Mouse (Mus musculus): ENCODE data around the gene Sptbn4. TPM values are rescaled to one million over a fixed set of nuclear protein-coding genes. Genes with fewer than 3 reads are reported as not detected.

The Sptbn4 gene
- polyA plus RNA-seq, 1 experiment from 2014 or later, result 0.28 TPM

GRCm38 (mm10) chr7:27408379-27409176, 38.9 kb downstream of the Sptbn4 start:
- under 1% methylated on average over 95 of the region's 96 CpGs for WGBS
- Histone ChIP-seq H3K4me2 (ENCODE audit: low read length) (peak overlapping the region; percentile 80), H3K9ac (ENCODE audit: low read depth, low read length) (no peak overlapping the region), H3K27me3 (ENCODE audit: insufficient read depth, low read length) (peaks cover 57% of the 10 kb centered on the region), H3K9me3 (replicated peaks; ENCODE audit: low read length) (no peaks in the 10 kb centered on the region), H3K4me3 (replicated peaks; ENCODE audit: low read depth, low read length) (peak overlapping the region; percentile 40), H3K27ac (no peak overlapping the region), H3K36me3 (ENCODE audit: insufficient read depth, low read length) (no peaks in the 10 kb centered on the region), H3K4me1 (replicated peaks; ENCODE audit: insufficient read depth, low read length) (no peaks in the 10 kb centered on the region; the same call in 1 of the 2 replicates)
- DNase-seq (ENCODE audit: low spot score) (peak; percentile 76), ATAC-seq (replicated peaks; ENCODE audit: low FRiP score, low read depth) (peak; percentile 82)
- peak; percentile 71 for TF ChIP-seq CTCF (IDR thresholded peaks at IDR 0.05; ENCODE audit: low read depth)

GRCm38 (mm10) chr7:27407816-27408215, 39.7 kb downstream of the Sptbn4 start:
- Histone ChIP-seq H3K4me2 (ENCODE audit: low read length) (0 out of 2 replicates have a peak overlapping the region, but pooled peaks have one; percentile 80), H3K4me3 (replicated peaks; ENCODE audit: low read depth, low read length) (no peak overlapping the region), H3K9me3 (replicated peaks; ENCODE audit: low read length) (no peaks in the 10 kb centered on the region), H3K27me3 (ENCODE audit: insufficient read depth, low read length) (peaks cover 65% of the 10 kb centered on the region), H3K9ac (ENCODE audit: low read depth, low read length) (no peak overlapping the region), H3K36me3 (ENCODE audit: insufficient read depth, low read length) (no peaks in the 10 kb centered on the region), H3K4me1 (replicated peaks; ENCODE audit: insufficient read depth, low read length) (no peaks in the 10 kb centered on the region; the same call in 1 of the 2 replicates), H3K27ac (no peak overlapping the region)
- no peak for TF ChIP-seq CTCF (IDR thresholded peaks at IDR 0.05; ENCODE audit: low read depth)
- ATAC-seq (replicated peaks; ENCODE audit: low FRiP score, low read depth) (no peak), DNase-seq (ENCODE audit: low spot score) (no peak)
- 53% methylated on average over 8 of the region's 8 CpGs for WGBS

- H3K27ac ChIP-seq, result no peak overlapping the region
- WGBS, result 83% methylated on average over 7 of the region's 7 CpGs
- no peaks in the 10 kb centered on the region for H3K36me3 ChIP-seq (ENCODE audit: insufficient read depth, low read length)
- H3K27me3 ChIP-seq (ENCODE audit: insufficient read depth, low read length), result peaks cover 69% of the 10 kb centered on the region
- no peaks in the 10 kb centered on the region; the same call in 1 of the 2 replicates for H3K4me1 ChIP-seq (replicated peaks; ENCODE audit: insufficient read depth, low read length)
- ATAC-seq (replicated peaks; ENCODE audit: low FRiP score, low read depth) (no peak), DNase-seq (ENCODE audit: low spot score) (no peak)
- no peaks in the 10 kb centered on the region for H3K9me3 ChIP-seq (replicated peaks; ENCODE audit: low read length)
- no peak overlapping the region for H3K4me3 ChIP-seq (replicated peaks; ENCODE audit: low read depth, low read length)
- H3K9ac ChIP-seq (ENCODE audit: low read depth, low read length), result no peak overlapping the region
- peak; percentile 40; the same call in 1 of the 2 replicates for TF ChIP-seq CTCF (IDR thresholded peaks at IDR 0.05; ENCODE audit: low read depth)
- H3K4me2 ChIP-seq (ENCODE audit: low read length), result no peak overlapping the region
Observed at GRCm38 (mm10) chr7:27406481-27406880, 41.0 kb downstream of the Sptbn4 start.

GRCm38 (mm10) chr7:27404203-27404942, 43.1 kb downstream of the Sptbn4 start:
- Histone ChIP-seq H3K9me3 (replicated peaks; ENCODE audit: low read length) (no peaks in the 10 kb centered on the region), H3K4me1 (replicated peaks; ENCODE audit: insufficient read depth, low read length) (no peaks in the 10 kb centered on the region; the same call in 1 of the 2 replicates), H3K4me3 (replicated peaks; ENCODE audit: low read depth, low read length) (no peak overlapping the region), H3K4me2 (ENCODE audit: low read length) (0 out of 2 replicates have a peak overlapping the region, but pooled peaks have one; percentile 13), H3K36me3 (ENCODE audit: insufficient read depth, low read length) (no peaks in the 10 kb centered on the region), H3K9ac (ENCODE audit: low read depth, low read length) (no peak overlapping the region), H3K27me3 (ENCODE audit: insufficient read depth, low read length) (peaks cover 67% of the 10 kb centered on the region), H3K27ac (no peak overlapping the region)
- DNase-seq (ENCODE audit: low spot score), result no peak
- TF ChIP-seq CTCF (IDR thresholded peaks at IDR 0.05; ENCODE audit: low read depth), result no peak
- ATAC-seq (replicated peaks; ENCODE audit: low FRiP score, low read depth), result no peak
- 6% methylated on average over 77 of the region's 81 CpGs for WGBS

GRCm38 (mm10) chr7:27402675-27403074, 44.8 kb downstream of the Sptbn4 start:
- 8% methylated on average over 16 of the region's 16 CpGs for WGBS
- peaks cover 50% of the 10 kb centered on the region for H3K27me3 ChIP-seq (ENCODE audit: insufficient read depth, low read length)
- peak; percentile 69 for DNase-seq (ENCODE audit: low spot score)
- TF ChIP-seq CTCF (IDR thresholded peaks at IDR 0.05; ENCODE audit: low read depth), result peak; percentile 75
- H3K9ac ChIP-seq (ENCODE audit: low read depth, low read length), result no peak overlapping the region
- H3K9me3 ChIP-seq (replicated peaks; ENCODE audit: low read length), result no peaks in the 10 kb centered on the region
- H3K4me3 ChIP-seq (replicated peaks; ENCODE audit: low read depth, low read length), result no peak overlapping the region
- H3K27ac ChIP-seq, result no peak overlapping the region
- H3K4me1 ChIP-seq (replicated peaks; ENCODE audit: insufficient read depth, low read length), result no peaks in the 10 kb centered on the region
- no peaks in the 10 kb centered on the region for H3K36me3 ChIP-seq (ENCODE audit: insufficient read depth, low read length)
- no peak overlapping the region for H3K4me2 ChIP-seq (ENCODE audit: low read length)
- peak; percentile 54; the same call in 1 of the 2 replicates for ATAC-seq (replicated peaks; ENCODE audit: low FRiP score, low read depth)

- no peak overlapping the region for H3K4me3 ChIP-seq (replicated peaks; ENCODE audit: low read depth, low read length)
- no peak overlapping the region for H3K9ac ChIP-seq (ENCODE audit: low read depth, low read length)
- H3K36me3 ChIP-seq (ENCODE audit: insufficient read depth, low read length), result no peaks in the 10 kb centered on the region
- H3K27me3 ChIP-seq (ENCODE audit: insufficient read depth, low read length), result peaks cover 51% of the 10 kb centered on the region
- no peaks in the 10 kb centered on the region for H3K9me3 ChIP-seq (replicated peaks; ENCODE audit: low read length)
- 70% methylated on average over 7 of the region's 7 CpGs for WGBS
- ATAC-seq (replicated peaks; ENCODE audit: low FRiP score, low read depth), result no peak
- no peak overlapping the region for H3K27ac ChIP-seq
- no peak for TF ChIP-seq CTCF (IDR thresholded peaks at IDR 0.05; ENCODE audit: low read depth)
- no peak for DNase-seq (ENCODE audit: low spot score)
- H3K4me2 ChIP-seq (ENCODE audit: low read length), result no peak overlapping the region
- H3K4me1 ChIP-seq (replicated peaks; ENCODE audit: insufficient read depth, low read length), result no peaks in the 10 kb centered on the region; the same call in 1 of the 2 replicates
Observed at GRCm38 (mm10) chr7:27400545-27400944, 46.9 kb downstream of the Sptbn4 start.

Measured in kidney, postnatal 0 days (tissue).